Mouse (Mus musculus): ENCODE data around the gene Enpp3. TPM values are rescaled to one million over a fixed set of nuclear protein-coding genes. Genes with fewer than 3 reads are reported as not detected.

Enpp3 gene
- polyA plus RNA-seq, 1 experiment from 2014 or later: 3.7 TPM

DNA sequence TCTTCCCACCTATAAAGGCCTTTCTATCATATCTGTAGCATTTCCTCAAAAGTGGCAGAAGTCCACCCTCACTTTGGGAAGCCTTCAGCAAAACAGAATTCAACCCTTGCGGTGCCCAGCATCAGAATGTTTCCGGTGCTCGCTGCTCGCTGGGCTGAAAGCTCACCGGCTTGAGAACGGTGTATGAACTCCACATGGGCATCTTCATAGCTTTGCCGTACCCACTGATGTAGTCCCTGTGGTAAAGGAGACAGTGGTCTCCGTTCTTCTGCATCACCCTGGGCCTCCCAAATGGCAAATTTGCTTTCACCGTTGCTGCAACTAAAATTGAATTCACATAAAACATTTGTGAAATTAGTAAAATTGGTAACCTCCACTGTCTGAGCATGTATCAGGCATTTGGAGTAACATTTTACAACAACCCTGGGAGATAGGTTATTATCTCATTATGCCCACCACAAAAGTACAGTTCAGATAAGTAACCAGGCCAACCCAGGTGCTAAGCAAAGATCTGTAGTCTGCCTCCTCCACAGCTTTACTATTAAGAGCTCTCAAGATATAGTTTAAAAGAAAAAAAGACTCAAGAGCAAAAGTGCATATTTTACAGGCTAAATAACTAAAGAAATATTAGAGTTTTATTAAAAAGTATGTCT lies 57.9 kb downstream of the Enpp3 start:
- Histone ChIP-seq H3K27ac (replicated peaks) (no peak overlapping the region), H3K9me3 (replicated peaks) (no peaks in the 10 kb centered on the region), H3K4me2 (no peak overlapping the region), H3K9ac (replicated peaks) (no peak overlapping the region), H3K4me1 (no peaks in the 10 kb centered on the region), H3K4me3 (replicated peaks) (no peak overlapping the region), H3K27me3 (replicated peaks) (no peaks in the 10 kb centered on the region), H3K36me3 (no peaks in the 10 kb centered on the region)
- no peak for ATAC-seq (ENCODE audit: low FRiP score)
- 92% methylated on average over 9 of the region's 9 CpGs for WGBS

DNA sequence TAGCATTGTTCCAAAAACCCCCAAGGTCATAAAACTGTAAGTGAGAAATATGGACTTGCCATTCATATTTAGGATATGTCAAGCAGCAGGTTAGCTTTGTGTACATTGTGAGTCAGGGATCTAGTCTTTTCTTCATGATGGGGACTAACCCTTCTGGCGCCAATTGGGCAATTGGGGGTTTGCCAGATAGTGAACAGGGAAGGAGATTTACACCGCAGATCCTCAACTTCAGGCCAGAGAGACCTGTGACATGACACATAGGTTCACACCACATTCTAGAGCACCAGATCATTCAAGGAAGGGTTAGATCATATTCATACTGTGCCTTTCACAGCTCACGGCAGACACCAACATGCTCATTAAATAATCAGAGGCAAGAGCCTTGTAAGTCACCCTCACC lies 58.7 kb downstream of the Enpp3 start:
- Histone ChIP-seq H3K4me1 (no peaks in the 10 kb centered on the region), H3K9ac (replicated peaks) (no peak overlapping the region), H3K9me3 (replicated peaks) (no peaks in the 10 kb centered on the region), H3K27ac (replicated peaks) (no peak overlapping the region), H3K36me3 (no peaks in the 10 kb centered on the region), H3K4me3 (replicated peaks) (no peak overlapping the region), H3K4me2 (no peak overlapping the region), H3K27me3 (replicated peaks) (no peaks in the 10 kb centered on the region)
- WGBS: 81% methylated on average over 3 of the region's 3 CpGs
- no peak for ATAC-seq (ENCODE audit: low FRiP score)

DNA sequence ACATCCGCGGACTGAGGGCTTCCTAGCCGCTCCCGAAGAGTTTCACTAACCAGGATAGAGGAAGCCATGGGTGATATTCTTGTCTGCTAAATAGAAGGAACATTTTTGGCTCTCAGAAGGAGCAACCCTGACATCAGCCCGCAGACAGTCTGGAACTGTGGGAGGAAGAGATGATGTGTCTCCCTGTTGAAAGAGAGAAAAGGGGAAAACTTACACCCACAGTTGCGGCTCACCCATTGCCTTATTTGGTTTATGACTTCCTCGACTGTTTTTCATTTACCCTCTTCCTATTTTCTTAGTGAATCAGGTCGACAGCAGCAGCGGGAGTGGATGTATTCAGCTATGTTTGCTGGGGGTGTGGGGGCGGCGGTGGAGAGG lies 64.0 kb downstream of the Enpp3 start:
- no peaks in the 10 kb centered on the region for H3K4me1 ChIP-seq
- H3K9me3 ChIP-seq (replicated peaks): no peaks in the 10 kb centered on the region
- H3K27ac ChIP-seq (replicated peaks): 0 out of 2 replicates have a peak overlapping the region, but pooled peaks have one; percentile 18
- no peak for ATAC-seq (ENCODE audit: low FRiP score)
- peak overlapping the region; percentile 19; the same call in 1 of the 2 replicates for H3K4me2 ChIP-seq
- H3K36me3 ChIP-seq: no peaks in the 10 kb centered on the region
- no peak overlapping the region for H3K9ac ChIP-seq (replicated peaks)
- WGBS: 79% methylated on average over 11 of the region's 11 CpGs
- H3K27me3 ChIP-seq (replicated peaks): no peaks in the 10 kb centered on the region
- no peak overlapping the region for H3K4me3 ChIP-seq (replicated peaks)

GRCm38 (mm10) chr10:24777916-24778642 lies 64.5 kb downstream of the Enpp3 start:
- Histone ChIP-seq H3K4me1 (no peaks in the 10 kb centered on the region), H3K9ac (replicated peaks) (no peak overlapping the region), H3K9me3 (replicated peaks) (no peaks in the 10 kb centered on the region), H3K4me2 (peak overlapping the region; percentile 19; the same call in 1 of the 2 replicates), H3K27ac (replicated peaks) (0 out of 2 replicates have a peak overlapping the region, but pooled peaks have one; percentile 18), H3K4me3 (replicated peaks) (no peak overlapping the region), H3K36me3 (no peaks in the 10 kb centered on the region), H3K27me3 (replicated peaks) (no peaks in the 10 kb centered on the region)
- no peak for ATAC-seq (ENCODE audit: low FRiP score)
- 55% methylated on average over 14 of the region's 14 CpGs for WGBS

DNA sequence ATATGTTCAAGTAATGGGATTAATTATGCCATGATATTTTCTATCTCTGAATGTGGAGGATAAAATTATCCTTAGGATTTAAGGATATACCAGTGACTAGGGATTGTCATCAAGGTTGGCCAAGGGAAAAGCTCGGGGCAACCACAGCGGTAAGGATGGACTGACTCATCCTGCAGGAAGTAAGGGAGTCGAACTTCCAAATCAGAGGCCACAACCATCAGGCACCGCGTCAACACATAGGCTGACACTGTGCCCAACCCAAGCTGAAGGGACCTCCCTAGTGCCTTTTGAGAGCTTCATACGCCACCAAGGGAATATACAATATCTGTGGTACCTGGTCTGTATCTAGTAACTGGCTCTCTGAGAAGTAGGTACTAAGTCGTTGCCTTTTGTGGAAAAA lies 73.1 kb downstream of the Enpp3 start:
- no peak overlapping the region for H3K4me2 ChIP-seq
- WGBS: 94% methylated on average over 7 of the region's 7 CpGs
- H3K9me3 ChIP-seq (replicated peaks): no peaks in the 10 kb centered on the region
- H3K36me3 ChIP-seq: no peaks in the 10 kb centered on the region
- ATAC-seq (ENCODE audit: low FRiP score): no peak
- no peak overlapping the region for H3K4me3 ChIP-seq (replicated peaks)
- no peaks in the 10 kb centered on the region for H3K27me3 ChIP-seq (replicated peaks)
- H3K27ac ChIP-seq (replicated peaks): no peak overlapping the region
- H3K4me1 ChIP-seq: peaks cover 6% of the 10 kb centered on the region; the same call in 1 of the 2 replicates
- no peak overlapping the region for H3K9ac ChIP-seq (replicated peaks)

DNA sequence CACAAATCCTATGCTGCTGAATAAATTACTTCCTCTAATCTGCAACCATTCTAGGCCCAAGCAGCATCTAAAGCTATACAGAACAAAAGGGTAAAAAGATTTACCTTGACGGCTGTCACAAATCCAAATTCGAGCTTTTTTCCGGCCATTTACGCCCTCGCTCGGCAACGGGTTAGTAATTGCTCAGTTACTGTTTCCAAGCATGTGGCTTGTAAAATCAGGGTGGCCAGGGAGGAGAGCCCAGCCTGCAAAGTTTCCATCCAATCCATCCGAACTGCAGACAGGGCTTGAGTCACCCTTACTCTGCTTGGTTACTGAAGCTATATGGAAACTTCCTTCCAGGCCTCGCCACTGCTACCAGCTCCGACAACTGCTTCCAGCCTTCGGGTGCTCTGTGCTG lies 74.9 kb downstream of the Enpp3 start:
- no peaks in the 10 kb centered on the region for H3K27me3 ChIP-seq (replicated peaks)
- H3K4me1 ChIP-seq: peaks cover 6% of the 10 kb centered on the region; the same call in 1 of the 2 replicates
- no peak overlapping the region for H3K4me2 ChIP-seq
- H3K36me3 ChIP-seq: no peaks in the 10 kb centered on the region
- H3K9ac ChIP-seq (replicated peaks): no peak overlapping the region
- no peak overlapping the region for H3K4me3 ChIP-seq (replicated peaks)
- ATAC-seq (ENCODE audit: low FRiP score): no peak; the same call in 1 of the 2 replicates
- H3K9me3 ChIP-seq (replicated peaks): no peaks in the 10 kb centered on the region
- no peak overlapping the region for H3K27ac ChIP-seq (replicated peaks)
- 23% methylated on average over 11 of the region's 11 CpGs for WGBS

- Histone ChIP-seq H3K9ac (replicated peaks) (no peak overlapping the region), H3K27me3 (replicated peaks) (no peaks in the 10 kb centered on the region), H3K36me3 (no peaks in the 10 kb centered on the region), H3K9me3 (replicated peaks) (no peaks in the 10 kb centered on the region), H3K4me2 (no peak overlapping the region), H3K4me1 (peaks cover 6% of the 10 kb centered on the region; the same call in 1 of the 2 replicates), H3K4me3 (replicated peaks) (no peak overlapping the region), H3K27ac (replicated peaks) (no peak overlapping the region)
- no peak for ATAC-seq (ENCODE audit: low FRiP score)
- whole genome bisulfite sequencing: 84% methylated on average over 1 of the region's 1 CpGs
These were observed 76.6 kb downstream of the Enpp3 start for GRCm38 (mm10) chr10:24766061-24766460.

- Histone ChIP-seq H3K27me3 (replicated peaks) (no peaks in the 10 kb centered on the region), H3K4me3 (replicated peaks) (no peak overlapping the region), H3K9me3 (replicated peaks) (no peaks in the 10 kb centered on the region), H3K9ac (replicated peaks) (no peak overlapping the region), H3K27ac (replicated peaks) (0 out of 2 replicates have a peak overlapping the region, but pooled peaks have one; percentile 7), H3K4me2 (no peak overlapping the region), H3K36me3 (no peaks in the 10 kb centered on the region), H3K4me1 (peaks cover 6% of the 10 kb centered on the region; the same call in 1 of the 2 replicates)
- 29% methylated on average over 6 of the region's 6 CpGs for WGBS
- peak; percentile 72 for ATAC-seq (ENCODE audit: low FRiP score)
These were observed 77.4 kb downstream of the Enpp3 start for GRCm38 (mm10) chr10:24765151-24765755.

DNA sequence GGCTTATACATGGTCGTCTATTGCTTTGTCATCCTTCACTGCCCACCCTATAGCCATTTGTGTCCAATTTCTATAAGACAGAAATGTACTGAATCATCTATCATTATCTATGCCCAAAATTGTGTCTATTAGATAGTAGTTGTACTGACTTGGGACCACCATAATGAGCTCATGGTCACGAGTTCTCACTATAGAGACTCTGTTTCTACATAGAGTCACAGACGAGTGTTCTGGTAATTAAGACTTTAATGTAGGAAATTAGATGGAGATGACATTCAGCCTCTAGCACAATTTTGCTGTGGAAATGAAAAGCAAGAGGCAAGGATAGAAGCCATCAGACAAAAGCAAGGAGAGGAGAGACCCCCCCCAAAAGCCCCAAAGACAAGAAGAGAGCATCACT lies 78.0 kb downstream of the Enpp3 start:
- H3K27ac ChIP-seq (replicated peaks): 0 out of 2 replicates have a peak overlapping the region, but pooled peaks have one; percentile 7
- no peaks in the 10 kb centered on the region for H3K27me3 ChIP-seq (replicated peaks)
- H3K4me3 ChIP-seq (replicated peaks): no peak overlapping the region
- H3K4me1 ChIP-seq: peaks cover 6% of the 10 kb centered on the region; the same call in 1 of the 2 replicates
- H3K36me3 ChIP-seq: no peaks in the 10 kb centered on the region
- 55% methylated on average over 3 of the region's 3 CpGs for WGBS
- no peak overlapping the region for H3K9ac ChIP-seq (replicated peaks)
- no peaks in the 10 kb centered on the region for H3K9me3 ChIP-seq (replicated peaks)
- peak; percentile 20; the same call in 1 of the 2 replicates for ATAC-seq (ENCODE audit: low FRiP score)
- no peak overlapping the region for H3K4me2 ChIP-seq

DNA sequence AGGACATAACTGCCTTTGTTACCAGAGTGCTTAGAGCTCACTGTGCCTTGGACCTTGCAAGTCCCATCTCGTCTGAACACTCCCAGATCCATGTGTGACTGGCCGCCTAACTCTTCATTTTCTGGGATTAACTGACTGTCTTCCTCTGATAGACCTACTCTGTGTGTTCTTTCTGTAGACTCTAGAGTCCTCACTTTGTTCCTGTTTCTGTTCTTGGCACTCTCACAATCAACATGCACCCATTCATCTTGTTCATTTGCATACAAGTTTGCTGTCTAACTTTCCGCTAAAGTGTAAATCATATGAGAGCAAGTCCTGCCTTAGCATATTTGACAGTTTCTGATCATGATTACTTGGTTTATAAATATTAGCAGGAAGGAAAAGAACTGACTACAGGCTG lies 79.4 kb downstream of the Enpp3 start:
- H3K4me1 ChIP-seq: peaks cover 6% of the 10 kb centered on the region; the same call in 1 of the 2 replicates
- H3K36me3 ChIP-seq: no peaks in the 10 kb centered on the region
- WGBS: 91% methylated on average over 3 of the region's 3 CpGs
- no peak overlapping the region for H3K27ac ChIP-seq (replicated peaks)
- H3K4me2 ChIP-seq: no peak overlapping the region
- H3K9me3 ChIP-seq (replicated peaks): no peaks in the 10 kb centered on the region
- no peaks in the 10 kb centered on the region for H3K27me3 ChIP-seq (replicated peaks)
- no peak overlapping the region for H3K4me3 ChIP-seq (replicated peaks)
- ATAC-seq (ENCODE audit: low FRiP score): no peak
- H3K9ac ChIP-seq (replicated peaks): no peak overlapping the region

GRCm38 (mm10) chr10:24758326-24758915 lies 84.2 kb downstream of the Enpp3 start:
- no peak overlapping the region for H3K27ac ChIP-seq (replicated peaks)
- H3K9me3 ChIP-seq (replicated peaks): no peaks in the 10 kb centered on the region
- H3K9ac ChIP-seq (replicated peaks): no peak overlapping the region
- ATAC-seq (ENCODE audit: low FRiP score): no peak
- no peak overlapping the region for H3K4me2 ChIP-seq
- no peak overlapping the region for H3K4me3 ChIP-seq (replicated peaks)
- H3K27me3 ChIP-seq (replicated peaks): no peaks in the 10 kb centered on the region
- WGBS: 78% methylated on average over 8 of the region's 8 CpGs
- H3K36me3 ChIP-seq: no peaks in the 10 kb centered on the region
- peaks cover 2% of the 10 kb centered on the region; the same call in 1 of the 2 replicates for H3K4me1 ChIP-seq
